Mouse (Mus musculus) large intestine, adult 2 months (tissue): ENCODE measurements around the gene Grin3a. TPM values are rescaled to one million over a fixed set of nuclear protein-coding genes. Genes with fewer than 3 reads are reported as not detected.

ENCODE experiments used
- polyA plus RNA-seq: library from polyadenylated mRNA; depleted of rRNA; stranded (reverse); fragments of >200 nt; gene quantifications from 2 replicates; pipeline ENCODE4 v1.2.3, GENCODE M21; 2012; rRNA removed

Gene Grin3a
- polyA plus RNA-seq, 1 experiment, result 0.04 TPM

Other genes starting within 250 kb of the Grin3a start
- 48.5 and 62.8 TPM in 2 replicates for gene Tmem246, start 247.9 kb downstream of the Grin3a start, polyA plus RNA-seq
- gene Rnf20, start 213.7 kb downstream of the Grin3a start, polyA plus RNA-seq, result 7.6 and 14.6 TPM in 2 replicates
- gene Ppp3r2, start 163.7 kb downstream of the Grin3a start, polyA plus RNA-seq, result not detected in 2 replicates